Mouse (Mus musculus) lung, postnatal 14 days (tissue): ENCODE data around the gene Mymk.

ENCODE experiments used
- DNase-seq: peaks from one replicate; pipeline ENCODE4 v3.0.0; 2021

Mymk gene

GRCm38 (mm10) chr2:27078312-27078711 is 6.3 kb upstream of the Mymk start:
- DNase-seq: peak; percentile 21

DNA sequence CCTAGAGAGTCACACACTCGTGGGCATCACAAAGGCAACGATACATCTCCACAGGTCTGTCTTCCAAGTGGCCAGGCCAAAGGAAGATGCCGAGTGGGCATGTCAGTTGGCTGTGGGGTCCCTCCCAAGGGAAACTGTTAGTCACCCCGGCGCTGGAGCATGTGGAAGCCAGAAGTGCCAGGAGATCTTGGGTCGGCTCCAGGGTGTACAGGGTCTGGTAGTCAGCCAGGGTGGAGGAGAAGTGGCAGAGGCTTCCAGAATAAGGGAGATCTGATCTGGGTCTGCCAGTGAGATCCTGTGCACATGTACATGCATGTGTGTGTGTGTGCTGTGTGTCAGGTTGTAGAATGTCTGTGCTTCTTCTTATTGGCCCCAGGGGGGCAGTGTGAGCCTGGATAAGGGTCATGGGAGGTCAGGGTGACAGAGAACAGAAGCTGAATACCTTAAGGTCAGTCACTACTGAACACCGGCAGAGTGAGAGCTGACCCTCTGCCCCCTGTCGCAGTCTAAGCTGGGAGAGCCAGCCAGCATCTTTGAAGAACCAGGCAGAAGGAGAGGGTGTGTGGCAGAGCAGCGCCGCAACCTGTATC is 5.8 kb upstream of the Mymk start:
- peak; percentile 57 for DNase-seq

GRCm38 (mm10) chr2:27075485-27075884 is 3.5 kb upstream of the Mymk start:
- peak; percentile 73 for DNase-seq

DNA sequence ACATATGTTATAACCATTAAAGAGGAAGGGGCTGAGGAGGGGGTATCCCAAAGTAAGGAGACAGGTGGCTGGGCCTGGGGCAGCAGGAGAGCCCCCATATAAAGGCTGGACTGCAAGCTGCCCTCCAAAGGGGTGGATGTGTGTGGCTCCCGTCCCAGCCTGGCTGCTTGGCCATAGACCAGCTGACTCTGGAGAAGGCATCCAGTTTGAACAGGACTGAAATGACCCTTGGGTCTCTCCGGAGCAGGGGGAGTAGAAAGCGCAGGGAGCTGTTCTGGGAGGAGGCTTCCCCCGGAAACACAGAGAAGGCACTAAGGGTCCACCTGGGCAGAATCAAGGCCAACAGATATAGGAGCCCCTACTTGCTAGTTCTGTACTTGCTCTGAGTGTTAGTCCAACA is 2.8 kb upstream of the Mymk start:
- DNase-seq: peak; percentile 57

- DNase-seq: no peak
Measured at GRCm38 (mm10) chr2:27073407-27073806, 1.4 kb upstream of the Mymk start.

DNA sequence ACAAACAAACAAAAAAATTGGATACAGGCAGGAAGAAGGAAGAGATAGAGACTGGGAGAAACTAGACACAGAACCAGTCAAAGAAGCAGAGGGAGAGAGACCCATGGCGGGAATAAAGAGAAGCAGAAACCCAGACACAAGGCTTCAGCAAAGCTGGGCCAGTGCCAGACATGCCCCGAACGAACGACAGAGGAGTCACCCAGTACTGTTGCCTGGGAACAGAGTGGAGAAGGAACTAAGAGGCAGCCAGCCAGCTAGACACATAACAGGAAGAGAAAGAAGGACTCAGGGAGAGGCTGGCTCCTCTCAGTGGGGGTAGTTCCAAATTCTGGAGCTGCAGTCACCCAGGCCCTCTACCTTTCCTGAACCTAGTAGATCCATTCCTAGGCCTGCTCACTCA is 842 bp downstream of the Mymk start:
- peak; percentile 84 for DNase-seq

GRCm38 (mm10) chr2:27070247-27070813 is 1.6 kb downstream of the Mymk start:
- DNase-seq: no peak

GRCm38 (mm10) chr2:27069646-27070045 is 2.3 kb downstream of the Mymk start:
- DNase-seq: no peak

DNA sequence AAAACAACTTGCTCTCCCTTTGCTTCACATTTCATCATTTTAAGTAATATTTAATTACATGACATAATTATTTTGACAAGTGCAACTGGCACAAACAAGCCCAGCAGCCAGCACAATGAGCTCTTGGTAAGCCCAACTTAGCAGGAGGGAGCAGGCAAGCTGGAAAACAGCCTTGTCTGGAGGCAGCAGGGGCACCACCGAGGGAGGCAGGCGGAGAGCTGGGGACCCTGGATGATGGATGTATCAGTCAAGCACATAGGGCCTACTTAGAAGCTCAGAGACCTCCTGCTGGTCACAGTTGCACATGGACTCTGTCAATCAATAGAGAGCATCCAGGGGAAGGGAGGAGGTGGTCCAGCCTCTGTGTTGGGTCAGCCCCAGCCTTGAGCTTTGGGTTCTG is 4.0 kb downstream of the Mymk start:
- no peak for DNase-seq

DNA sequence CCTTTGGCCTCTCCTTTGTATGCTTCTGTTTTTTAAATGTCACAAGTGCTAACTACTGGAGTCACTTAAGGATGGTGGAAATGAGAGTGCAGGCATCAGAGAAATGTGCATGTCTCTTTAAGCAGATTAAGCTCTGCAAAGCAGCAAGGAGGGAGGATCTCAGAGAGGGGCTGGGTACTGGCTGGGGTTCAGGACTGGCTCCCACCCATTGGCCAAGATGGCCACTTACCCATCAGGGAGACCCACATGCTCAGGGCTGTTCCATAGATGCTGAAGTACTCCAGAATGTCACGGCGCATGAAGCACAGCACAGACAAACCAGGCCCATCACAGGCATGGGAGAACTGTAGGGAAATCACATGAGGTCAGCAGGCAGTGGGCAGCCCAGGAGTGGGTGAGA is 4.9 kb downstream of the Mymk start:
- DNase-seq: no peak

DNA sequence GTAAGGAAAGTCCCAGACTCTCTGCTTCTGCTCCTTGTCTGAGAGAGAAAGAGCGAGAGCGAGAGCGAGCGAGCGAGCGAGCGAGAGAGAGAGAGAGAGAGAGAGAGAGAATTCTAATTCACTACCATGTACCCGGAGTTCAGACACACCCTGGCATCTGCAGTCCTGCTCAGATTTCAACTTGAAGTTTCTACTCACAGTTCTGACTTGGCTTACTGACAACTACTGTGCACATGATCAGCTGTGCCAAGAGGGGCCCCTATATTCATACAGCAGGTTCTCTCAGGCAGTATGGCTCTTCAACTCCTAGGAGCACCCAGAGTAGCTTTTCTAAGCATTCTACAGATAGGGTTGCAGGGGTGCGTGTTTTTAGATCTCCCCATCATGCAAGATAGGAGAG is 12.8 kb downstream of the Mymk start:
- DNase-seq: no peak

DNA sequence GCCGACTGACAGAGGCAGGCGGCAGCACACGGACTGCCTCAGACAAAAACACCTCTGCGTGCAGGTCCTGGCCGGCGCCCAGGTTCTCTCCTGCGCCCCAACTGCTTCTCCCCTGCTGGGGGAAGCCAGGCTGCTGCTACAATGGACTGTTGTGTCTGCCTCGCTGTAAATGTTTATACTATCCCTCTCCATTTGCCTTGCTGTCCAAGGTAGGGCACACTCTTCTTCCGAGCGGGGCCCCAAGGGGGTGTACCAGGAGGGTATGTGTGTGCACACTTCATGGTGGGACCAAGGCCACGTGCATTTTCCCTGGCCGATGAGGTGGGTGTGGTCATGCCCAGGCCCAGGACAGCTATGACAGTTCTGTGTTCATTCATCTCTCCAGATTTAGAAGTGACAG is 13.2 kb downstream of the Mymk start:
- no peak for DNase-seq

DNA sequence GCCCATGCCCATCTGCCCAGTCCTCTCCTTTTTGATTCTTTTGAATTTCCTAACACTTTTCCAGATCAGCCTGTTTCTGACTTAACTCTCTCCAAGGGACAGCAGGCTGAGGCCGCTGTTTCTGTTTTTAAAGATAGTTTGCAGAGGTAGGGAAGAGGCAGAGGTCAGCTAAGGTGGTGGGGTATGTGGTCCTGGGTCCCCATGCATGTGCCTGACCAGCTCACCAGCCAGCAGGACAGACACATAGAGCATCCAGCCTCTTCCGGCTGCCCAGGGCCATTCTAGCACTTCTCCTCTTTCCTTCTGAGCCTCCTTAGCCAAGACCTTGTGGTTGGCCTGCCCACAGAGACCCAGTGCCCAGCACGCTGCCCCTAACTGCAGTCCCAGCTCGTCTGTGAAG is 13.7 kb downstream of the Mymk start:
- DNase-seq: no peak

DNA sequence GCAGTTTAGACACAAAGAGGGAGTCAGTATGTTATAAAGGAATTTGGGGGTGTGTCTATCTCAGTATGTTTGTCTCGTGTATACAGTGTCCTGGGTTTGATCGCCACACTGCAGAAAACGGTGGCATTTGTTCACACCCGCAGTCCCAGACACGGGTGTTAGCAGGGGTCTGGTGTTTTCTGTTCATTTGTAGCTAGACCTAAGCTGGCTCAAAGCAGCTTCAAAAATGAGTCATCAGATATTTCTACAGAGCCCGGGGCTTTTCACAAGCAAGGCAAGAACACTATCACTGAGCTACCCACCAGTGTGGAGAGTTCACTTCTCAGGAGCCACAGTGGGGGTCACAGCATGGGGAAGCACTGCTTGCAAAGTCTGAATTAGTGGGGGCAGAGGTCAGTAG is 22.6 kb downstream of the Mymk start:
- no peak for DNase-seq

DNA sequence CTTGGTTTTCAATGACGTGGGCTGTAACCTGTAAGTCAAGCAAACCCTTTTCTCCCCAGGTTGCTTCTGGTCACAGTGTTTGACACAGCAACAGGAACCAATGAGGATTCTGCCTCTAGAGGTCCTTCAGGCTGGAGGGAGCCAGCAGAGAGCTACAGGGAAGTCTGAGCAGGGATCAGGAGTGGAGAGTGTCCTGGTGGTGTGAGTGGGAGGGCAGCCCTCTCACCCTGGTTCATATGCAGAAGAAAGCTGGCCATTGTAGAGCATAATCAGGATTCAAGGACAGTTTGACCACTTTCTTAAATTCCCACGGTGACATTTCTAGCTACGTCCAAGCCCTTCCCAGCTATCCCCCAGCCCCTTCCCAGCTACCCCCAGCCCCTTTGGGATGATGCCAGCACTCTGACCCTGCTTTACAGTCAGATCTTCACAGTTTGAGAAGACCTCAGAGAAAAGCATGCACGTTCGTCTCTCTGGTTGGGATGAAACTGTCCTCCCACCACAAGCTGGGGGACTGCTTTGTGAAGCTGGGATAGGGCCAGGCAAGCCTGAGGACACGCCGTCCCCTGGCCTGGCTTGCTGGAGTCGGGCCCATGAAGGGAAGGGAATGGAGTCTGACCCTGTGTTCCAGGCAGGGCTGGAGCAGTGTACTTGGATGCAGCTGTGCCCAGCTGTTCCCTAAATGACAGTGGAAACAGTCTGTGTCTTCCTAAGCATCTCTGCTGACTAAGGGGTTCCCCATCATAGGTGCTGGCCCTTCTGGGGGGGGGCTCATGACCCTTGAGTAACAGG is 25.8 kb downstream of the Mymk start:
- peak; percentile 79 for DNase-seq

- DNase-seq: no peak
Measured at GRCm38 (mm10) chr2:27044641-27045040, 27.3 kb downstream of the Mymk start.

GRCm38 (mm10) chr2:27044166-27044565 is 27.8 kb downstream of the Mymk start:
- DNase-seq: peak; percentile 28

GRCm38 (mm10) chr2:27043461-27043860 is 28.5 kb downstream of the Mymk start:
- peak; percentile 91 for DNase-seq

GRCm38 (mm10) chr2:27042131-27042844 is 29.7 kb downstream of the Mymk start:
- no peak for DNase-seq

GRCm38 (mm10) chr2:27039286-27039685 is 32.7 kb downstream of the Mymk start:
- no peak for DNase-seq

GRCm38 (mm10) chr2:27038596-27038995 is 33.4 kb downstream of the Mymk start:
- peak; percentile 87 for DNase-seq

DNA sequence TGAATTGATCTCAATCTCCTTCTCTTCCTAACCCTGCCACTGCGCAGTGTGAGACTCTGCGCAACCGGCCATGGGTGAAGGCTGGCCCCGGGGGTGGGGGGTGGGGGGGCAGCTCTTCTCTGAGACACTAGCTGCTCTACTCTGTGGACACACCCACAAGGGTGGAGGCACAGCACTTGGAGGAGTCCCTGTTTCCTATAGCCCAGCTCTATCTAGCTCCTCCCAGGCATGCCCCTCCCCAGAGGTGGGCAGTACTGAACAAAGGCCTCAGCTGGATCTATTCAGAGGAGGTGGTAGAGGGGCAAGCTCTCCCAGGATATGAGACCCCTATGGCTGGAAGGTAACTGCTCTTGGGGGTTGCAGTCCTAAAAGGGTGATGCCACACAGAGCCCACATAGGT is 35.0 kb downstream of the Mymk start:
- no peak for DNase-seq

DNA sequence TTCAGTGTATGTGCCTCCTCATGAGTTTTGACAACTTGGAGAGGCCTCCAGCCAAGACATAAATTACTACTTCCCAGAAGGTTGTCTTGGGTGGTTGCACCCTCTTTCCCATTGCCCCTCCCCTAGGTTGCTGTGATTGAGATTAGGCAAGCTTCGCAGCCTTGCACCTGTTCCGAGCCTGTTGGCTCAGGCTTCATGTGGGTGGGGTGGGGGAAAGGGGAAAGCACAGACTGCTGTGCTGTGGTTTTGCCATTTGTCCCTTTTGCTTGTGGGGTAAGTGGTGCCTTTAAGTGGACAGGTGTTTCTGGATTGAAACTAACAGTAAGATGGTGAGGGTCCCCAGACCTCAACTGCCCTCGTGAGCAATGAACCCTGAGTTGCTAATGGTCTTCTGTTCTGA is 36.0 kb downstream of the Mymk start:
- no peak for DNase-seq

GRCm38 (mm10) chr2:27032361-27032760 is 39.6 kb downstream of the Mymk start:
- no peak for DNase-seq
